Mouse (Mus musculus): Measurements from ENCODE around the gene Nmb. TPM values are rescaled to one million over a fixed set of nuclear protein-coding genes. Genes with fewer than 3 reads are reported as not detected.
"Not testable (repeated sequence)": the region's sequence is repeated elsewhere in the genome, so short reads cannot be mapped to it uniquely, and the experiment has no call there.

The Nmb gene
- total RNA-seq (2021), result 10 to 100 TPM in 1 of 2 experiments, 1 to 10 TPM in 1; 9.3 to 12.3 TPM

DNA sequence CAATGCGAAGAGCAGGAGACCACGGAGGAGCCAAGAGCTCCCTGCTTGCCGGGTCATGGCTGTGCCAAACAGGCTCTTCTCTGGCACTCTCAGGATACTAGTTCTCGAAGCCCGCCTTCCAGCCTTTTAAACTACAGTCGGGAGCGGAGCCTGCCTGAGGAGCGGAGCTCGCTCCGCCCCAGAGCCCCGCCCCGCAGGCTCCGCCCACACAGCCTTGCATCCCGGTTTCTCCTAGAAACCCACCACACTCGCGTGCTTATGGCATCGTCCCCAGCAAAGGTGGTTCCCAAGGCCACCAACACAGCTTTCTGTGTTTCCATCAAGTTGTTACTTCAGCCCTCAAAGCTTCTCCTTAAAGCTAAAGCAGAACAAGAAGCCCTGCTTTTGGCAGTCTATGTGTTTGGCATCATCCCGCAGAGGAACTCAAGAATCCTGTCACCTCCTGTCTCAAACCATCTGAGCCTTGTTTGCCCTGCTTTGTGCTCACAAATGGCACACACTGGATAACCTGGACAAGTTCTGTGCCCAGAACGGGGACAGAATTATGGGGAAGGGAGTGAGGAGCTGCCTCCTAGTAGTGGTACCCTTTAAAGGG is at the start of gene Nmb:
Nmb (minus strand) TSS at position 156 of the 595 bp plus-strand sequence.
- DNase-seq (ENCODE audit: extremely low spot score in 1 of 2, low spot score in 1 of 2), result peak in 1 of 2 experiments; percentile 51

DNA sequence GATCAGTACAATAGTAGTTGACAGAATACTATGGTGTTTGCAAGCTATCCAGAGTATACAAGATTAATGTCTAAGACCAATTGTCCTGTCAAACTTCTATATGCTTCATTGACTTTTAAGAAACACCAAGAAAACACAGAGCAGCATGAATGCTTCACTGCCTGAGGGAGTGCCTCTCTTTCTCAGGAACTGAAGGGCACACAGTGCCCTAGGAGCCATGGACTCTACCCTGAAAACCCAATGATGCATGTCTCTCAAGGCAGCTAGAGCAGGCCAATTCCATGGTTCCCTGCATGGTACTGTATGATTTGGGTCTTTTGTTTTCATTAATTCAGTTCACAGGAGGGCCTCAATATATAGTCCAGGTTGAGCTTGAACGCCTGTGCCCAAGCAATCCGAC is 49.4 kb upstream of the Nmb start:
- DNase-seq (ENCODE audit: extremely low spot score in 1 of 2, low spot score in 1 of 2), result no peak

DNA sequence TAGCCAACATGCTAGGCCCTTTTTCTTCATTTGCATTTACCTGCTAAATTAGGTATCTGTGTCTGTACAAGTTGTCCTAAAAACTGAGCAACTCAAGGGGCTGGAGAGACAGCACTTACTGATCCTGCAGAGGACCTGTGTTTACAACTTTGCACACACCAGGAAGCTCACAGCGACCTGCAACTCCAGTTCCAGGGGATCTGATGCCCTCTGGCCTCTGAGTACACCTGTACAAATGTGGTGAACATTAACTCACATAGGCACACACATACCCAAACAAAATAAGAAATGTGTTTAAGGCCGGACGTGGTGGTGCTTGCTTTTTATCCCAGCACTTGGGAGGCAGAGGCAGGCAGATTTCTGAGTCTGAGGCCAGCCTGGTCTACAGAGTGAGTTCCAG is 47.3 kb upstream of the Nmb start:
- no peak for DNase-seq (ENCODE audit: extremely low spot score in 1 of 2, low spot score in 1 of 2)

DNA sequence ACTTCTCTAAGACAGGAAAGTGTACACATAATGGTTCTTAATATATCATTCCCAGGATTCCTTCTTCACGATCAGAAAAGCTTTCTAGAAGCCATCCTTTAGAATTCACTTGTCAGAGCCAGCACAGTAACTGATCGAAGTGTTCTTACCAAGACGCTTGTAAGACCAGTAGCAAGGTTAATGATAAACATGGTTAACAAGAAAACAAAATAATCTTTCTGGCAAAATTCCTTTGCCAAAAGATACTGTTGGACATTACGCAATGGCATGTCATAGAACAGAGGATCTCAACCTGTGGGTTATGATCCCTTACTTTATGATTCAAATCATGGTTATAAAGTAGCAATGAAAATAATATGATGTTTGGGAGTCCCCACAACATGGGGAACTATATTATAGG is 46.6 kb upstream of the Nmb start:
- no peak for DNase-seq (ENCODE audit: extremely low spot score in 1 of 2, low spot score in 1 of 2)

DNA sequence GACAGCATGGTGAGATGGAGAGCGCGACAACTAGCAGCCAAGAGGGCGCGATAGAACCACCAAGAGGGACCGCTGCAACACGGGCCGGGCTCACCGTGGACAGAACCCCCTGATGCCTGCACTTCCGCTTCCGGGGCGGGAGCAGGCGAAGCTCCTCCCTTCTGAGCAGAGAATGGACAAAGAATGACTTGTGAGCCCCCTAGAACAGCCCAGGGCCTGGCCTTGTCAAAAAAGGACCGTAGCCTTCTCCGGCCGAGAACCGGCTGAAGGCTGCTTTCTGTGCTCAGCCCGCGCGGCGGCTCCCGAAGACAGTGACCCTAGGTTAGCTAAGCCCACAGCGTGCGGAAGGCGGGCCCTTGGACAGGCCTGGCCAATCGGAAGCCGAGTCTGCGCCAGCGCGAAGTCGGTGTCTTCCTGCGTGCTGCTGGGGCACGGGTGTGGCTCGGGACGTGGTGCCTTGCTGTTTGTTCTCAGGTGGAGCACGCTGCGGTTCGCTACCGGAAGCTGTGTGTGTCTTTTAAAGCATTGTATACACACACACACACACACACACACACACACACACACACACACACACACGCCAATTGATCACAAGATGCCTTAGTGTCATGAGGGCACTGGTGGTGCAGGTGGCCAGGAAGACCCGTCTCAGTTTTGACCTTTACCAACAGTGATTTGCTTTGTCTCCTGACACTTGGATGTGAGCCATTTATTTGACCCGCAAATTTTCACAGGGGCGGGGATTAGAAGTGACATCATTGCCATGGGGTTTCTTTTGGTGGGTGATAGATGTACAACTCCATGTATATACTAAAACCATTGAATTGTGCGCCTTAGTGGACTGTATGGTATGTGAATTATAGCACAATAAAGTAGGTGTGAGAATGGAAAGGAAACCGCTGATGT is 42.8 kb upstream of the Nmb start, which contains the start of gene Sec11a:
Sec11a (minus strand) TSS at position 336 of the 906 bp plus-strand sequence.
- peak; percentile 84 to 89 for DNase-seq (ENCODE audit: extremely low spot score in 1 of 2, low spot score in 1 of 2)

DNA sequence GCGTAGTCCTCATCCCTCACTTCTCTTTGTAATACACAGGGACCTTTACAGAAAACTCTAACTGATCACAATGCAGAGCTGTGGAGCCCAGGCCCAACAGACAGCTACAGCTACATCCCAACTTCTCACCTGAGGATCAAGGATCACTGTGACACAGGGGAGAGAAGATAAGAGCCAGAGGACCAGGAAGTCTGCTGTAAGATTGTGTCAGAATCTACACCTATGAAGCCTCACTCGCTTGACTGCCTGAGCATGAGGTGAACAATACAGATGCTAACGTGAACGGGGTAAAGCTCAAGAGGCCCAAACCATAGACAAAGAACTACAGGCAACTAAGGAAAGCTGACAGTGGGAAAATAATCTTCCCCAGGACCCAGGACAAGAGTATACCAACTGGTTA is 34.9 kb upstream of the Nmb start:
- DNase-seq (ENCODE audit: extremely low spot score in 1 of 2, low spot score in 1 of 2), result no peak

DNA sequence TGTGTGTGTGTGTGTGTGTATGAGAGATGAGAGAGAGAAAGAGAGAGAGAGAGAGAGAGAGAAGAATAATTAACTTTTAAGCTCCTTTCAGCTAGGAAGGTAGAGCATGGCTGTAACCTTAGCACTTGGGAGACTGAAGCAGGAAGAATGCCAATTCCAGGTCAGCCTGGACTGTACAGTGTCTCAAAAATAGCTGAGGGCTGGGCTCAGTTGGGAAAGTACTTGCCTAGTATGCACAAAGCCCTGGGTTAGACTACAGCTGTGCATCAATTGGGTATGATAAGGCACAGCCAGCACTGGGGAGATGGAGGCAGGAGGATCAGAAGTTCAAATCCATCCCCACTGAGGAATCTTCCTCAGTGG is 32.4 kb upstream of the Nmb start:
- not testable (repeated sequence) for DNase-seq (ENCODE audit: extremely low spot score in 1 of 2, low spot score in 1 of 2)

DNA sequence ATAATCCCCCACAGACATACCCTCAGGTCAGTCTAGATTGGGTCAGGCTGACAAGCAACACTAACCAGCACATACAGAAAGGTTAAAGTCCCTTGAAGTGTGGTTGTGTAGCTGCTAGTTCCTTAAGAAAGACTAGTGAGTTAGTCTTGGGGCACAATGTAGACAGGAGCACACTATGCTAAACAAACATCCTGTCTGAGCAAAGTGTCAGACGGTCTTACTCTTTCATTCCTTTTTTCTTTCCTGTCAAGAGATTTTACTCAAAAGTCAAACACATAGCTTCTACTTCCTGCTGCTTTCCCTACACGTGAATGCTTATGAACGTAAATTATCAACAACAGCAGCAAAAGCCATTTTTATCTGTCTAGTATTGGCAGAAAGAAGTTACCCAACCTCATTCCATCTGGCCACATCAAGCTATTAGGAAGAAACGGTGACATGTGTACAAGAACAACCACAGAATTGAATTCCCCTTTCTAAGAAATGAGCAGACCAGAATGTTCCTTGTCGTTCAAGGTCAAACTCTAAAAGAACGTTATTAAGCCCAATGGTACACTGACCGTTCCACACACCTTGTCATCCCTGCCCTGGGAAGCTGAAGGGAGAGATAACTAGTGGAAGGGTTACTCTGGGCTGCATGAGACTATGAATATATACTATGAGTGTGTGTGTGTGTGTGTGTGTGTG is 31.9 kb upstream of the Nmb start:
- not testable (repeated sequence) for DNase-seq (ENCODE audit: extremely low spot score in 1 of 2, low spot score in 1 of 2)

DNA sequence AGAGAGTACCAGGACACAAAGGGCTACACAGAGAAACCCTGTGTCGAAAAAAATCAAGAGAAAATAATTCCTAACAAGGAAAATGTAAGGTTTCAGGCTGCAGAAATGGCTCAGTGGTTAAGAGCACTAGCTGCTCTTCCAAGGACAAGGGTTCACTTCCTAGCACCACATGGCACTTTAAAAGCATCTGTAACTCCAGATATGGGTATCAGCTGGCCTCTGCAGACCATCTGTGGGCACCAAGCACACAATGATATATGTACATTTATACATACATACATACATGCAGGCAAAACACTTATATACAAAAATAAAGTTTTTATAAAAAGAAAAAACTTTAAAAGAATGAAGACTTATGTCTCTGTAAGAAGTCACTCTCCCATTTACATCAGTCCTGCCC is 31.0 kb upstream of the Nmb start:
- DNase-seq (ENCODE audit: extremely low spot score in 1 of 2, low spot score in 1 of 2), result no peak

DNA sequence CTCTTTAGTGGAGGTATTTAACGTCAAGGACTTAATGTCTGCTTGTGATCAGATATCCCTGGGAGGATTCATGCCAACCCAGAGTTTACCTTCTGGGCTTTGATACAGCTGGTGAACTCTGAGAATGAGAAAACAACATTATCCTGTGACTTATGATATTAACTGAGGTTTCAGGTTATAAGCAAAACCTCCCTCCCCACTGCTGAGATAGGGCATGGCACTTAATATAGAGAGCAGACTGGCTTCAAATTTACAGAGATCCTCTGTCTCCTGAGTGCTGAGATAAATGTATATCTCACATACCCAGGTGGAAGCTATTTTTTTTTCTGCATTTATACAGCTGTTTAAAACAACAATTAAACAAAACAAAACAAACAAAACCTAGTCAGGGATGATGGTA is 27.9 kb upstream of the Nmb start:
- DNase-seq (ENCODE audit: extremely low spot score in 1 of 2, low spot score in 1 of 2), result no peak

DNA sequence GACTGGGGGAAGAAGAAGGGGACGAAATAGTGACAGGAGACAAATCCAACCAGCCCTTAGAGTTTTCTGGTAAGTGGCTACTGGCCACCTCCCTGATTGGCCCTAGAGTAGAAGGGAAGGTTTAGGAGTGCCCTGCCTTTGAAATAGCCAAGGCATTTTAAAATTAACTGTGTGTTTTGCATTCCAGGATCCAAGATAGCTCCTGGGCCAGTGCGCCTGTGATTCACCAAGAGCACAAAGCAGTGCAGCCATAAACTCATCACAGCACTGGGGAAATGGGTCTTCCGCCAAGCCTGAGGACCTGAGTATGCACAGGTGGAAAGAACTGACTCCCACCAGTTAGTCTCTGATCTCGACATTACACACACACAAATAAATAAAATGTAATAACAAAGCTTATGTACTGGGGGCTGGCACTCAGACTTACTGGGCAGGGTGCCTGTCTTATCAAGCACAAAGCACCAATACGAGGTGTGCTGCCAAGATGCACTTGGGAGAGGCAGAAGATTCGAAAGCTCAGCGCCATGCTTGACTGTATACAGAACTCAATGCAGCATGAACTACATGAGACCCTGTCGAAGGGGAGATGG is 26.8 kb upstream of the Nmb start:
- no peak for DNase-seq (ENCODE audit: extremely low spot score in 1 of 2, low spot score in 1 of 2)

DNA sequence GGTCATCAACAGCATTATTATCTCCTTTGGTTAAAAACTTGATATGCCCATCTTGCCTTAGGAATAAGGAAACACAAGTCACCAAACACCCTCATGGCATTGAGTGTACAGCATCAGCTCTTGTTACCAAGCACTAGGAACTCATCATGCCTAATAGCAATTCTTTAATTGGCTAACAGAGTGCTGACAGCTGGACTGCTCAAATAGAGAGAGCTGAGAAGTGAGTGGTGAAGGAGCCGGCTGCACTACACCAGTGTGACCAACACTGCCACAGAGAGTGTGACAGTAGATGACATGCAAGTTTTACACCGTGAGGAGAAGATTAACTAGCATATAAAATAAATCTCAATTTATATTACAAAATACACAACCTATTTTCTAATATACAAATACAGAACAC is 18.3 kb upstream of the Nmb start:
- no peak for DNase-seq (ENCODE audit: extremely low spot score in 1 of 2, low spot score in 1 of 2)

DNA sequence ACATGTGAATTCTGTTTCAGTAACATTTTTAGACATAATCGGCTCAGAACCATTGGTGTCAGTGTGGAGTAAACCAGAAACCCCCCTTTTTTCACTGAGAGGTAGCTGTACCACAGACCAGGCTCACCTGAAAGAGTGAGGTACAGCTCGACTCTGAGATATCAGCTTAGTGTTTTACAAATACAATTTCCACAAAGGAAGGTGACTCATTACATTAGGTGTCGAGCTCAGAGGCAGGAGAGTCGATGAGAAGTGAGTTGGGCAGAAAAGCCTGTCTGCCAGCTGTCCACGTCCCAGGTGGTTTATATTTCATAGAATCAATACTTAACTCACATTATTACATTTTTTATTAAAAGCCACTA is 14.8 kb upstream of the Nmb start:
- no peak for DNase-seq (ENCODE audit: extremely low spot score in 1 of 2, low spot score in 1 of 2)

DNA sequence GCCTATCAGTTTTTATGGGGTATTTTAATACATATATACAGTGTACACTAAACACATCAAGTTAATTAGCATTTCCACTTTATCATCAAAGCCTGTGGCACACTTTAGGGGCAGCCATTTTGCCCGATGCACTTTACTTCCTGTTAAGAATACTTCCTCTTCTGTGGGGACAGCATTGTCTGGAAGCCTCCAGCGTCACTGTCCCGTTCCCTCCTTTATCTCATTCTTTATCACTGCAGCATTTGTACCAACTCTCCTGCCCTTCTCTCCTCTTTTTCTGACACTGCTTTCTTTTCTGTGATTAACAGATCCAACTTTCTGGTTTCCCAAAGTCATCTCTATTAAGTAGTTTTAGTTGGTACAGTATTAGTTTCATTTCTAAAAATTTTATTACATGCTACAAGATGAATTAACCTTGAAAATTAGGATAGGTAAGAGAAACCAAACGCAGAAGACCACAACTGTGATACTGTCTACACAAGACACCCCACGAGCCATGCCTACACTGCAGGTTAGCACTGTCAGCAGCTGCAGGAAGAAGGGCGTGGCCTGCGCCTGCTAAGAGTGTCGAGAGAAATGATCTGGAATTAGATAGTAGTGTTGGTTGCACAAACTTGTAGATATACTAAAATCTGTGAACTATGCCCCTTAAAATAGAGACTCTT is 14.2 kb upstream of the Nmb start:
- DNase-seq (ENCODE audit: extremely low spot score in 1 of 2, low spot score in 1 of 2), result no peak

DNA sequence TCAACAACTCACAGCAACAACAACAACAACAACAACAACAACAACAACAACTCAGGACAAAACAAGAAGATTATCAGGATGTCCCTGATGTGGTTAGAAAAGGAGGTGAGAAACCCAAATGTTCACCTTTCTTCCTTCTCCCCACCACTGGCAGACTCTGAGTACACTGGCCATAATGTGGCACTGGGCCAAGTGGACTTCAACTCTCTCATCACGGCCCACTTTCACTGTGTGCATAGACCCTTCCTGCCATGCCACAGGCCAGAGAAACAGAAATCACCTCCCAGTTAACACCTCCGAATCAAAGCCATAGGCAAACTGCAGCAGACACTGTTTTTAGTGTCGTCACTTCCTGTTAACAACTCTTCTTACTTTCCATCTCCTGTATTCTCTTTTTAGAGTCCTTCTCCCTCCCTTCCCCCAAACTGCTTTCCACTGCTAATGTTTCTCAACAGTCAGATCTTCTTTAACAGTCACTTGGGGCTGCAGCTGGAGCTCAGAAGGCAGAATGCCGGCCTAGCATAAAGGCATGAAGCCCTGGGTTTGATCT is 13.1 kb upstream of the Nmb start:
- DNase-seq (ENCODE audit: extremely low spot score in 1 of 2, low spot score in 1 of 2), result no peak

DNA sequence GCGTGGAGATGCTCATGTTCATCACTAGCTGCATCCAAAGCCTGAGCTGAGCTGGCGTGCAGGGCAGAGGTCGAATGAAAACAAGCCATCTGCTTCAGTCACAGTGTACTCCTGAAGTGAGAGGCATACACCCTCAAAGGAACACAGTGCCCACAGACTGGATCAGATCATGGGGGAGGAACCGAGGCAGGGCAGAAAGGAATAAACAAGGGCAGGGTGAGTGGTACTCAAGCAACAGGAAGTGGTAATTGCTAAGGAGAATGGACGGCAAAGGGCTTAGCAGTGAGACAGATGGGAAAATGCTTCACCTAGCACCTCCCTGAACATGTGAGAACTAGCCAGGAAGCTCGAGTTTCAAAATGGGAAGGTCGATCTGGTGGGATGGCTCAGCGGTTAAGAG is 7.6 kb upstream of the Nmb start:
- no peak for DNase-seq (ENCODE audit: extremely low spot score in 1 of 2, low spot score in 1 of 2)

DNA sequence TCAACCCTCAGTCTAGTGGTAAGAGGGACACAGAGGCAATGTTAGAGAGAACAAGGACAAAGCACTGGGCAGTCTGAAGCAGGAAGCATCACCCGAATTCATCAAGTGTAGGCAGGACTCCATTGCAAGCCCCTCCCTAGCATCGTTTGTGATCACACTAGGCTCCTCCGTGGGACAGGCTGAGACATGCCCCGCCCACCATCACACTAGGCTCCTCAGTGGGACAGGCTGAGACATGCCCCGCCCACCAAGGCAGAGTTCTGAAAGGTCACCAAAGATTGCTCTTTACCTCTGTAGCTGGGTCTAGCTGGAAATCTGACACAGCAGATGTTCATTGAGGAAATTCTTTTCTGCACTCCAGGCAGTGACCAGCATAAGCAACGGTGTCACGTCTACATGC is 6.2 kb upstream of the Nmb start:
- DNase-seq (ENCODE audit: extremely low spot score in 1 of 2, low spot score in 1 of 2), result no peak

DNA sequence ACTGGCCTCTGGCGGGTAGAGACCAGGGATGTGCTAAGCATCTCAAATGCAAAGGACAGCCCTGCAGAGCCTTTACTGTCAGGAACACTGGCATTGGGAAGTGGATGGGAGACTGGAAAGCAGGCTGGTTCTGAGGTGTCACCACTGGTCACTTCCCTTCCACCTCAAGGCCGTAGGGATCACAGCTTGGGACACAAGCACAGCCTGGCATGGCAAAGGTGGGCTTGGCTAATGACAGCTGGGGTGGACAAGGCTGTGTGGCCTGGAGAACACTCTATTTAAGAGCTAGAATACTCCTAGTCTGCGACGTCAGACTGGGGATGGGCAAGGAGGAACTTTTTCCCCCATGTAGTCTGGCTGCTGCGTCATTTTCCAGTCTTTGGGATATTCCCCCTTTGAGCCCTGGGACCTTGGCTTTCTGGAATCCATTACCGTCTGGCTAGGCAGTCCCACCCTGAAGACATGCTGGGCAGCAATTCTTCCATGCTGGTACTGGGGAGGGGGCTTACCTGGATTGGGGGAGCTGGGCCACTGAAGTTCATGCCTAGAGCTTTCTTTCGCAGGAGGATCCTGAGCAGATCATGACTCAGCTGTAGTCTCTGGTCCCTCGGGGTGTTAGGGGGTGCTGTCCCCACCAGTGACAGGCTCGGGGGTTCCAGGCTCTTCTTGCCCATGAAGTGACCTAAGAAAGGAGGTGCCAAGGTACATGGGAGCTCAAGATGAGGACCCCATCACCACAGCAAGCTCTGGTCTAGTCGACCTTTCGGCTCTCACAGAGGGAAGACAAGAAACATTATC is 1.1 kb downstream of the Nmb start:
- DNase-seq (ENCODE audit: extremely low spot score in 1 of 2, low spot score in 1 of 2), result no peak

DNA sequence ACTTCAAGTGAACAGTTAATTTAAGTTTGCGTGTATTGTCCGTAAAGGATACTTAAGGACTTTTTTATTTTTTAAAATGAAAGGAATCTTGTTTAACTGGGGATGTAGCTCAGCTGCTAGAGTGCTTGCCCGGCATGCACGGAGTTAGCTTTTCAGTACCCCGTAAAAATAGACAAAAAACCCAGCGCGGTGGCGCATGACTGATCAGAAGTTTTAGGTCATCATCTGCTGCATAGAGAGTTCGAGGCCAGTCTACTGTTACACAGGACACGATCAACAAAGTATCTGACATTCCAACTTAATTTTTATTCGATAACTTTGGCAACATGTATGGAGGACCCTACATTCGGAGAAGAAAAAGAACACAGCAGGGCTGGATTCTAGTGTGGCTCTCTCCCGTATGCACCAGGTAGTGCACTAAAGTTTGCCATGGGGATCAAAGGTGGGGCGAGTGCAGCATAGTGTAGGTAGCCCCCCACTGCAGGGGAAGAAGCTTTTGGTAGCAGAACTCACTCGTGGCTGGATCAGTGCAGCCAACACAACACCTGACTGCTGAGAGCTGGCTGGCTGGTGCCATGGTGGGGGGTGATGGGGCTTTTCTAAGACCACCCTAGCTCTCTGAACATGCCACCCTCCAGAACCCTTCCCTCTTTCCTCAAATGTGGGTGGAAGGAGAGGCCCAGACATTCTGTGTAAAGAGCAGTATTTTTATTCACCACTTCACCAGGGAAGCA is 3.2 kb downstream of the Nmb start:
- no peak for DNase-seq (ENCODE audit: extremely low spot score in 1 of 2, low spot score in 1 of 2)

Measured in layer of hippocampus, postnatal 25 days (tissue).